Mouse (Mus musculus): ENCODE results near the gene Fan1.
A peak's percentile ranks its signal among the peaks of the same experiment; 100 is the strongest.

Gene Fan1

GRCm38 (mm10) chr7:64331309-64331708 is 42.6 kb downstream of the Fan1 start:
- no peak for DNase-seq (ENCODE audit: low read depth)

GRCm38 (mm10) chr7:64327486-64327885 is 46.4 kb downstream of the Fan1 start:
- no peak for DNase-seq (ENCODE audit: low read depth)

GRCm38 (mm10) chr7:64326892-64327291 is 47.0 kb downstream of the Fan1 start:
- DNase-seq (ENCODE audit: low read depth) = peak; percentile 74

GRCm38 (mm10) chr7:64321658-64322057 is 52.2 kb downstream of the Fan1 start:
- DNase-seq (ENCODE audit: low read depth) = no peak

- DNase-seq (ENCODE audit: low read depth) = no peak
Measured at GRCm38 (mm10) chr7:64321125-64321524, 52.8 kb downstream of the Fan1 start.

GRCm38 (mm10) chr7:64312811-64313210 is 61.1 kb downstream of the Fan1 start:
- no peak for DNase-seq (ENCODE audit: low read depth)

GRCm38 (mm10) chr7:64310756-64311155 is 63.1 kb downstream of the Fan1 start:
- no peak for DNase-seq (ENCODE audit: low read depth)

- DNase-seq (ENCODE audit: low read depth) = no peak
Measured at GRCm38 (mm10) chr7:64310241-64310640, 63.7 kb downstream of the Fan1 start.

Measured in c-Kit-positive CD71-positive TER-119-negative erythroid progenitor cells, embryonic 14.5 days (primary cell).